Mouse (Mus musculus): ENCODE measurements around the gene Ano7.
"Not testable (repeated sequence)": the region's sequence is repeated elsewhere in the genome, so short reads cannot be mapped to it uniquely, and the experiment has no call there.

The Ano7 gene

GRCm38 (mm10) chr1:93450118-93450517 lies 76.4 kb downstream of the Ano7 start:
- not testable (repeated sequence) for DNase-seq

GRCm38 (mm10) chr1:93453721-93454255 lies 80.1 kb downstream of the Ano7 start:
- DNase-seq = no peak
